Mouse (Mus musculus): ENCODE measurements around the gene Ptprn2. TPM values are rescaled to one million over a fixed set of nuclear protein-coding genes. Genes with fewer than 3 reads are reported as not detected.

Ptprn2 gene
- total and polyA plus RNA-seq, 3 experiments = 0.22 TPM; not detected in 2

DNA sequence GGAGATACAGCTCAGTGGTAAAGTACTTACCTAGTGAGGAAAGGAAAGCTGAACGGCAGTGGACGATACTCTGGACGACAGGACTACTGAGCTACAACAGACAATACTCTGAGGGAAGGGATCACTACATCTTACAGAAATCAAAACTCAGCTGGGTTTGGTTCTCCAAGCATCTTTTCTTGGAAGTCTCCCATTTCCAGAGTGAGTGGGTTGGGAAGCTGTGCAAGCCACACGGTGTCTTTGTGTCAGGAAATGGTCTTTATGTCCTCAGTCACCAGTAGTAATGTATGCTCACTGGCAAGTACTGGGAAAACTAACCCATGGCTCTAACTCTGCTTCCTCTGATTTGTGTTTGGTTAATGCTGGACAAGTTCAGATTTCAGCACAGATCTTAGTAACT is 724.9 kb downstream of the Ptprn2 start:
- Histone ChIP-seq H3K36me3 (replicated peaks) (no peaks in the 10 kb centered on the region), H3K4me3 (ENCODE audit: low read depth, low read length) (no peak overlapping the region), H3K27me3 (ENCODE audit: insufficient read depth, low read length) (no peaks in the 10 kb centered on the region), H3K4me1 (ENCODE audit: insufficient read depth, low read depth, low read length) (no peaks in the 10 kb centered on the region), H3K9me3 (replicated peaks) (peaks cover 73% of the 10 kb centered on the region)
- TF ChIP-seq TAL1 (conservative IDR thresholded peaks at IDR 0.05; ENCODE audit: low read depth, low read length) = no peak
- no peak for TF ChIP-seq POLR2AphosphoS5 (IDR thresholded peaks at IDR 0.05; ENCODE audit: insufficient replicate concordance, low read depth, low read length)
- TF ChIP-seq GATA2 (IDR thresholded peaks at IDR 0.05; ENCODE audit: borderline replicate concordance, low read depth, low read length) = no peak
- no peak for TF ChIP-seq GATA1 (IDR thresholded peaks at IDR 0.05; ENCODE audit: borderline replicate concordance, low read length)
- no peak for TF ChIP-seq CTCF (IDR thresholded peaks at IDR 0.05; ENCODE audit: low read depth, low read length)
- no peak for DNase-seq (ENCODE audit: low spot score)
- ATAC-seq (ENCODE audit: extremely low read depth, insufficient number of reproducible peaks, low FRiP score, poor library complexity, severe bottlenecking) = no peak

DNA sequence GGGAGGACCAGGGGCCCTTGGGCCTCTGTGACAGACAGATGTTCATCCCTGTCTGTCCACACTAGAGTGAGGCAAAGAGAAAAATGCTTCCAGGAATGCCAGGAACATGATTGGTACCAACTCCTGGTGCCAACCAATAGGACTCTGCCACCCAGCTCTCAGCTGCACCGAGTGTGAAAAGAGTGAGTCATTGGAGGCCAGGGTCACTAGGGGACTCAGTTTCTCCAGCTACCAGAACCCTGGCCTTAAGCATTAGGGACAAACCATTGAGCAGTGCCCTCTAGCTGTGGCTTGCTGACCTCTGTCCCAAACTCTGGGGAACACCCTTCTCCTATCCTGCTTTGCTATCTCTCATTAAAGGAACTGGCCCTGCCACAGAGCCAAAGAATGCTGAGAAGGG is 728.0 kb downstream of the Ptprn2 start:
- Histone ChIP-seq H3K4me1 (ENCODE audit: insufficient read depth, low read depth, low read length) (no peaks in the 10 kb centered on the region), H3K9me3 (replicated peaks) (peaks cover 67% of the 10 kb centered on the region), H3K4me3 (ENCODE audit: low read depth, low read length) (no peak overlapping the region), H3K36me3 (replicated peaks) (no peaks in the 10 kb centered on the region), H3K27me3 (ENCODE audit: insufficient read depth, low read length) (no peaks in the 10 kb centered on the region)
- ATAC-seq (ENCODE audit: extremely low read depth, insufficient number of reproducible peaks, low FRiP score, poor library complexity, severe bottlenecking) (no peak), DNase-seq (ENCODE audit: low spot score) (no peak)
- TF ChIP-seq CTCF (IDR thresholded peaks at IDR 0.05; ENCODE audit: low read depth, low read length) = no peak
- TF ChIP-seq TAL1 (conservative IDR thresholded peaks at IDR 0.05; ENCODE audit: low read depth, low read length) = no peak
- no peak for TF ChIP-seq POLR2AphosphoS5 (IDR thresholded peaks at IDR 0.05; ENCODE audit: insufficient replicate concordance, low read depth, low read length)
- TF ChIP-seq GATA1 (IDR thresholded peaks at IDR 0.05; ENCODE audit: borderline replicate concordance, low read length) = no peak
- TF ChIP-seq GATA2 (IDR thresholded peaks at IDR 0.05; ENCODE audit: borderline replicate concordance, low read depth, low read length) = no peak

DNA sequence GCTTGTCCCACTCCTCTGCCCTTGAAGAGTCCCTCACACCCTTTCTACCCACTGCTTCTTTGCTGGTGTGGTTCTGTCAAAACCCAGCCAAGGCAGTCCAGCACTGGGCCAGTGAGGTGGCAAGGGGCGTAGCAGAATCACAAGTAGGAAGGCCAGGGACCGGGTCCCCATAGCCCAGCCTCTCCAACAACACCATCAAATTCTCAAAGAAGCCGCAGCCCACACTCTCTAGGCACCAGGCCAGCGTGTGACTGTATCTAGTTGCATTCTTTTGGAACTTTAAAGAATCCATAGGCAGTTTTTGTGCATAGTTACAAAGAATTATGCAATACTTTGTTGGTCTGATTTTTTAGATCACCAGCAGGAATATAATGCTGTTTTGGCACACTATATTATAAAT is 728.8 kb downstream of the Ptprn2 start:
- Histone ChIP-seq H3K4me3 (ENCODE audit: low read depth, low read length) (no peak overlapping the region), H3K4me1 (ENCODE audit: insufficient read depth, low read depth, low read length) (no peaks in the 10 kb centered on the region), H3K36me3 (replicated peaks) (no peaks in the 10 kb centered on the region), H3K9me3 (replicated peaks) (peaks cover 68% of the 10 kb centered on the region), H3K27me3 (ENCODE audit: insufficient read depth, low read length) (no peaks in the 10 kb centered on the region)
- no peak for ATAC-seq (ENCODE audit: extremely low read depth, insufficient number of reproducible peaks, low FRiP score, poor library complexity, severe bottlenecking)
- TF ChIP-seq GATA2 (IDR thresholded peaks at IDR 0.05; ENCODE audit: borderline replicate concordance, low read depth, low read length) (no peak), POLR2AphosphoS5 (IDR thresholded peaks at IDR 0.05; ENCODE audit: insufficient replicate concordance, low read depth, low read length) (no peak), CTCF (IDR thresholded peaks at IDR 0.05; ENCODE audit: low read depth, low read length) (no peak), GATA1 (IDR thresholded peaks at IDR 0.05; ENCODE audit: borderline replicate concordance, low read length) (no peak), TAL1 (conservative IDR thresholded peaks at IDR 0.05; ENCODE audit: low read depth, low read length) (no peak)
- no peak for DNase-seq (ENCODE audit: low spot score)

- TF ChIP-seq CTCF (IDR thresholded peaks at IDR 0.05; ENCODE audit: low read depth, low read length) (no peak), GATA2 (IDR thresholded peaks at IDR 0.05; ENCODE audit: borderline replicate concordance, low read depth, low read length) (no peak), POLR2AphosphoS5 (IDR thresholded peaks at IDR 0.05; ENCODE audit: insufficient replicate concordance, low read depth, low read length) (no peak), GATA1 (IDR thresholded peaks at IDR 0.05; ENCODE audit: borderline replicate concordance, low read length) (no peak), TAL1 (conservative IDR thresholded peaks at IDR 0.05; ENCODE audit: low read depth, low read length) (no peak)
- ATAC-seq (ENCODE audit: extremely low read depth, insufficient number of reproducible peaks, low FRiP score, poor library complexity, severe bottlenecking) (no peak), DNase-seq (ENCODE audit: low spot score) (no peak)
- Histone ChIP-seq H3K4me1 (ENCODE audit: insufficient read depth, low read depth, low read length) (no peaks in the 10 kb centered on the region), H3K27me3 (ENCODE audit: insufficient read depth, low read length) (no peaks in the 10 kb centered on the region), H3K36me3 (replicated peaks) (no peaks in the 10 kb centered on the region), H3K4me3 (ENCODE audit: low read depth, low read length) (no peak overlapping the region), H3K9me3 (replicated peaks) (peaks cover 66% of the 10 kb centered on the region)
Measured at GRCm38 (mm10) chr12:117214919-117215318, 729.4 kb downstream of the Ptprn2 start.

DNA sequence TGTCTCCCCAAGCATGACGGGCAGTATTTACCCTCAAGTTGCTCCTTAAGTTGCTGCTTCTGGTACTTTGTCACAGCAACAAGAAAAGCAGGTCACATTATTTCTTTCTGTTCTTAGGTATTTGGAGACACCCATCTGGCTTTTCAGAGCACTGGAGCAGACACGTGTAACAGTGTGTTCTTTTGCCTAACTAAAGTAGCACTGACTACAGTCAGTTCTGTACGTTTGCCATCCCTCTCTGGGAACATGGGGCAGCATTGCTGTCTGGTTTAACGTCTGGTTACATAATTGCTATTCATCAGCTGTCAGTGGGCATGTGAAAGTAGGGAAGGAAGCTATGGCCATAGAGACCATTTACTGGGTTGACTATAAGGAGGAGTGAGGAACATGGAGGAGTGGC is 736.4 kb downstream of the Ptprn2 start:
- Histone ChIP-seq H3K4me3 (ENCODE audit: low read depth, low read length) (no peak overlapping the region), H3K36me3 (replicated peaks) (no peaks in the 10 kb centered on the region), H3K9me3 (replicated peaks) (peaks cover 67% of the 10 kb centered on the region), H3K27me3 (ENCODE audit: insufficient read depth, low read length) (no peaks in the 10 kb centered on the region), H3K4me1 (ENCODE audit: insufficient read depth, low read depth, low read length) (no peaks in the 10 kb centered on the region)
- DNase-seq (ENCODE audit: low spot score) (no peak), ATAC-seq (ENCODE audit: extremely low read depth, insufficient number of reproducible peaks, low FRiP score, poor library complexity, severe bottlenecking) (no peak)
- TF ChIP-seq CTCF (IDR thresholded peaks at IDR 0.05; ENCODE audit: low read depth, low read length) (no peak), TAL1 (conservative IDR thresholded peaks at IDR 0.05; ENCODE audit: low read depth, low read length) (no peak), GATA2 (IDR thresholded peaks at IDR 0.05; ENCODE audit: borderline replicate concordance, low read depth, low read length) (no peak), POLR2AphosphoS5 (IDR thresholded peaks at IDR 0.05; ENCODE audit: insufficient replicate concordance, low read depth, low read length) (no peak)

GRCm38 (mm10) chr12:117224036-117224435 is 738.5 kb downstream of the Ptprn2 start:
- TF ChIP-seq POLR2AphosphoS5 (IDR thresholded peaks at IDR 0.05; ENCODE audit: insufficient replicate concordance, low read depth, low read length) = no peak
- no peak for TF ChIP-seq GATA1 (IDR thresholded peaks at IDR 0.05; ENCODE audit: borderline replicate concordance, low read length)
- TF ChIP-seq TAL1 (conservative IDR thresholded peaks at IDR 0.05; ENCODE audit: low read depth, low read length) = no peak
- no peak for TF ChIP-seq GATA2 (IDR thresholded peaks at IDR 0.05; ENCODE audit: borderline replicate concordance, low read depth, low read length)
- no peak for TF ChIP-seq CTCF (IDR thresholded peaks at IDR 0.05; ENCODE audit: low read depth, low read length)
- no peaks in the 10 kb centered on the region for H3K4me1 ChIP-seq (ENCODE audit: insufficient read depth, low read depth, low read length)
- H3K27me3 ChIP-seq (ENCODE audit: insufficient read depth, low read length) = no peaks in the 10 kb centered on the region
- H3K4me3 ChIP-seq (ENCODE audit: low read depth, low read length) = no peak overlapping the region
- H3K36me3 ChIP-seq (replicated peaks) = no peaks in the 10 kb centered on the region
- ATAC-seq (ENCODE audit: extremely low read depth, insufficient number of reproducible peaks, low FRiP score, poor library complexity, severe bottlenecking) (no peak), DNase-seq (ENCODE audit: low spot score) (no peak)
- H3K9me3 ChIP-seq (replicated peaks) = peaks cover 67% of the 10 kb centered on the region
